Mouse (Mus musculus): ENCODE data around the gene Abhd17b. TPM values are rescaled to one million over a fixed set of nuclear protein-coding genes. Genes with fewer than 3 reads are reported as not detected.

The Abhd17b gene
- polyA plus RNA-seq, 3 experiments from 2014 or later = 10.5 to 16.0 (median 11.3) TPM

- no peak for ATAC-seq
These were observed 80.2 kb downstream of the Abhd17b start for GRCm38 (mm10) chr19:21733176-21733575.

- no peak for ATAC-seq
These were observed 81.1 kb downstream of the Abhd17b start for GRCm38 (mm10) chr19:21734112-21734511.

Other genes with a start within 250 kb of the Abhd17b start
- gene Gda, start 179.7 kb upstream of the Abhd17b start, polyA plus RNA-seq (2017; shearing (Covaris generic)) = under 1 TPM; 0.13 to 0.41 (median 0.24) TPM
- 10 to 100 TPM; 41.3 to 50.2 (median 41.6) TPM for gene 1110059E24Rik, start 209 bp upstream of the Abhd17b start, polyA plus RNA-seq (2017; shearing (Covaris generic))
- gene Cemip2, start 125.2 kb downstream of the Abhd17b start, polyA plus RNA-seq (2017; shearing (Covaris generic)) = 10 to 100 TPM in 1 of 3 experiments, 1 to 10 TPM in 2; 6.4 to 12.7 (median 6.6) TPM

Data from inflammation-experienced regulatory T-cells, adult 6 months (primary cell).